Mouse (Mus musculus): Measurements from ENCODE around the gene Sdk1. TPM values are rescaled to one million over a fixed set of nuclear protein-coding genes. Genes with fewer than 3 reads are reported as not detected.

Sdk1 gene
- 0.25 and 1.8 TPM in 2 replicates for total RNA-seq (2023)

DNA sequence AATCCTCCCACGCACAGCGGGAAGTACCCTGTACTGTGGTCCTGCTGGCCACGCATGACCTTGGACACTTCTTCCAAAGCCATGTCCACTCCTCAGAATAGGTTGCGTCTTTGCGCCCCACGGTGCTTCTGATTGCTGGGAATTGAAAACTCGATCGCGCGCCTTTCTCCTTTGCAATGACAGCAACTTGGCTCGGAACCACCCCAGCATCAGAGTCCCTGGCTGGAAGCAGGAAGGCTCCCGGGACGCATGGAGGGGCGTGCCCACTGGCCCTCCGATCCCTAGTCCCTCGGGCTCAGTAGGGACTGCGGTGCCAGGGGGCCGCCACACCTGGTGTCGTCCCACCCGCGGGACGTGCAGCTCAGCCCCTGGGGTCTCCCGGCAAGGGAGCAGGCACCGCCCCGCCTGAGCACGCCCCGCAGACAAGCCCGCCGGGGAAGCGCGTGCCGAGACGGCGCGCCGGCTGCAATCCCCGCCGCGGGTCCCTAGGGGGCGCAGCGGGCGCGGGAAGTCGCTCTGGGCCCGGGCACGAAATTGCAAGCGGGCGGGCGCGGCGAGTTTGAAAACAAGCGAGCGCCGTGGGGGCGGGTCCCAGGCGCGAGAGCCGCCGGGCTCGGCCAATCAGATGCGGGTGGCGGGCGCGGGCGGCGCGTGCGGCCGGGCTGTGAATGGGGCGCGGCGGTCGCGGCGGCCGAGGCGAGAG lies at the start of gene Sdk1:
Gene Sdk1, plus strand, starts transcription at position 650 of the 703 bp plus-strand sequence.

Other genes with a start within 250 kb of the Sdk1 start
- gene Card11, start 240.9 kb upstream of the Sdk1 start, total RNA-seq (2023), result 0.73 and 1.1 TPM in 2 replicates

Data from neutrophil, adult 65 days (primary cell).